Mouse (Mus musculus) E14TG2a.4 (cell line): Measurements from ENCODE around the gene Klre1.

Source experiments
- H3K27me3 ChIP-seq: 2 replicates; pipeline ENCODE4 v1.6.1; 2014; ENCODE audit warnings: low read length, control low read depth; ENCODE audit not compliant: insufficient read depth
- H3K36me3 ChIP-seq: 2 replicates; pipeline ENCODE4 v1.6.1; 2014; ENCODE audit warnings: low read length, control low read depth; ENCODE audit not compliant: insufficient read depth
- H3K4me1 ChIP-seq: replicated peaks from 2 replicates; pipeline ENCODE4 v1.6.1; 2014; ENCODE audit warnings: low read depth, low read length, control low read depth
- H3K4me3 ChIP-seq: replicated peaks from 2 replicates; pipeline ENCODE4 v1.5.1; 2014; ENCODE audit warnings: mild to moderate bottlenecking, low read length
- H3K9me3 ChIP-seq: 2 replicates; pipeline ENCODE4 v1.6.1; 2014; ENCODE audit warnings: low read length, control low read depth
- CTCF ChIP-seq: conservative IDR thresholded peaks from 2 replicates; pipeline ENCODE4 v1.5.1; 2014; ENCODE audit warnings: low read length
- NANOG ChIP-seq: IDR thresholded peaks from 2 replicates; pipeline ENCODE4 v1.6.1; 2014; ENCODE audit warnings: borderline replicate concordance, low read length, mixed read lengths
- POU5F1 ChIP-seq: IDR thresholded peaks from 2 replicates; pipeline ENCODE4 v1.6.1; 2014; ENCODE audit warnings: low read length, borderline replicate concordance

Gene Klre1

GRCm38 (mm10) chr6:129538555-129538954, 39.1 kb upstream of the Klre1 start:
- Histone ChIP-seq H3K9me3 (no peaks in the 10 kb centered on the region), H3K4me3 (no peak overlapping the region), H3K36me3 (peaks cover 63% of the 10 kb centered on the region), H3K27me3 (no peaks in the 10 kb centered on the region), H3K4me1 (peaks cover 16% of the 10 kb centered on the region)
- TF ChIP-seq POU5F1 (no peak), CTCF (no peak), NANOG (no peak)

GRCm38 (mm10) chr6:129541931-129542330, 35.8 kb upstream of the Klre1 start:
- peaks cover 8% of the 10 kb centered on the region for H3K4me1 ChIP-seq
- H3K4me3 ChIP-seq = no peak overlapping the region
- no peaks in the 10 kb centered on the region for H3K27me3 ChIP-seq
- TF ChIP-seq POU5F1 (no peak), CTCF (no peak), NANOG (no peak)
- H3K36me3 ChIP-seq = peaks cover 54% of the 10 kb centered on the region
- H3K9me3 ChIP-seq = no peaks in the 10 kb centered on the region

- TF ChIP-seq NANOG (no peak), CTCF (no peak), POU5F1 (no peak)
- no peaks in the 10 kb centered on the region for H3K9me3 ChIP-seq
- no peak overlapping the region for H3K4me3 ChIP-seq
- H3K4me1 ChIP-seq = peaks cover 8% of the 10 kb centered on the region
- H3K27me3 ChIP-seq = no peaks in the 10 kb centered on the region
- peaks cover 49% of the 10 kb centered on the region for H3K36me3 ChIP-seq
These were observed 35.2 kb upstream of the Klre1 start for GRCm38 (mm10) chr6:129542540-129542939.

- no peak overlapping the region for H3K4me3 ChIP-seq
- H3K4me1 ChIP-seq = peaks cover 8% of the 10 kb centered on the region
- no peaks in the 10 kb centered on the region for H3K9me3 ChIP-seq
- peaks cover 35% of the 10 kb centered on the region for H3K36me3 ChIP-seq
- H3K27me3 ChIP-seq = no peaks in the 10 kb centered on the region
- TF ChIP-seq POU5F1 (no peak), CTCF (peak; percentile 96)
These were observed 33.7 kb upstream of the Klre1 start for GRCm38 (mm10) chr6:129543709-129544606.

GRCm38 (mm10) chr6:129547277-129547676, 30.4 kb upstream of the Klre1 start:
- Histone ChIP-seq H3K4me1 (no peaks in the 10 kb centered on the region), H3K9me3 (no peaks in the 10 kb centered on the region), H3K4me3 (no peak overlapping the region), H3K36me3 (peaks cover 4% of the 10 kb centered on the region; the same call in 1 of the 2 replicates), H3K27me3 (no peaks in the 10 kb centered on the region)
- no peak for TF ChIP-seq POU5F1
- no peak for TF ChIP-seq CTCF
- TF ChIP-seq NANOG = no peak

- Histone ChIP-seq H3K36me3 (no peaks in the 10 kb centered on the region), H3K4me1 (no peaks in the 10 kb centered on the region), H3K4me3 (no peak overlapping the region), H3K27me3 (no peaks in the 10 kb centered on the region), H3K9me3 (no peaks in the 10 kb centered on the region)
- TF ChIP-seq POU5F1 (no peak), CTCF (no peak), NANOG (no peak)
These were observed 29.7 kb upstream of the Klre1 start for GRCm38 (mm10) chr6:129548009-129548408.

- no peaks in the 10 kb centered on the region for H3K4me1 ChIP-seq
- H3K27me3 ChIP-seq = no peaks in the 10 kb centered on the region; the same call in 1 of the 2 replicates
- no peaks in the 10 kb centered on the region for H3K36me3 ChIP-seq
- H3K4me3 ChIP-seq = no peak overlapping the region
- peaks cover 6% of the 10 kb centered on the region for H3K9me3 ChIP-seq
- TF ChIP-seq NANOG = no peak
- no peak for TF ChIP-seq CTCF
- no peak for TF ChIP-seq POU5F1
These were observed 20.2 kb upstream of the Klre1 start for GRCm38 (mm10) chr6:129557298-129558023.

- Histone ChIP-seq H3K4me1 (no peaks in the 10 kb centered on the region), H3K4me3 (no peak overlapping the region), H3K9me3 (peaks cover 6% of the 10 kb centered on the region), H3K36me3 (no peaks in the 10 kb centered on the region), H3K27me3 (no peaks in the 10 kb centered on the region; the same call in 1 of the 2 replicates)
- TF ChIP-seq NANOG (no peak), CTCF (peak; percentile 58), POU5F1 (no peak)
These were observed 18.6 kb upstream of the Klre1 start for GRCm38 (mm10) chr6:129558946-129559640.
